Mouse (Mus musculus) C2C12 (cell line): ENCODE data around the gene Ccnl1.

Experiments
- CEBPB ChIP-seq: IDR thresholded peaks from one replicate; pipeline ENCODE4 v1.6.1; 2011; ENCODE audit warnings: low read depth, mild to moderate bottlenecking, control low read depth, moderate library complexity
- CTCF ChIP-seq: IDR thresholded peaks from one replicate; pipeline ENCODE4 v1.5.1; 2011; ENCODE audit not compliant: control insufficient read depth, insufficient read depth, insufficient read length

DNA sequence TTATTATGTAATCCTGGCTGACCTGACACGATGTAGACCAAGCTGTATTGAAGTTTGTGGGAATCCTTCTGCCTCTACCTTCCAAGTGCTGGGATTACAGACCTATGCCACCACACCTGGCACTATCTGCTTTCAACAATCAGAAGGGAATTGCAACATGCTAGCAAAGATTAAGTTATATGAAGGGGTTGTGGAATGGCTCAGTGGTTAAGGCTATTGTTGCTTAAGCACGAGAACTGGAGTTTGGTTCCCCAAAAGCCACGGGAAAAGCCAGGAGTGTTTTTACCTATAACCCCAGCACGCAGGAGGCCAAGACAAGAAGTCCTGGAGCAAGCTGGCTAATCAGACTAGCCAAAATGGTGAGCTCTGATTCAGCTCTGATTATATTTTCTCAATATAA, 46.9 kb upstream of the Ccnl1 start:
- no peak for TF ChIP-seq CEBPB
- no peak for TF ChIP-seq CTCF
